Mouse (Mus musculus) kidney, adult 2 months (tissue): ENCODE data around the gene Pde4d.

Experiments
- CTCF ChIP-seq: fragments of 200-500 bp; conservative IDR thresholded peaks from 2 replicates; pipeline ENCODE4 v1.5.1; 2011; ENCODE audit warnings: low read depth, mild to moderate bottlenecking, control low read depth, low read length, moderate library complexity, mixed read lengths; ENCODE audit not compliant: insufficient read depth, insufficient read length
- POLR2A ChIP-seq: fragments of 200-500 bp; IDR thresholded peaks from one replicate; pipeline ENCODE4 v1.6.1; 2011; ENCODE audit warnings: low read depth, low read length, control low read depth

GRCm38 (mm10) chr13:108861707-108862106 lies 412.0 kb downstream of the Pde4d start:
- TF ChIP-seq CTCF = no peak
- no peak for TF ChIP-seq POLR2A
